Mouse (Mus musculus) liver, adult 2 months (tissue): ENCODE measurements around the gene Dstyk.

Experiments used
- CTCF ChIP-seq: fragments of 200-500 bp; IDR thresholded peaks from 2 replicates; pipeline ENCODE4 v1.5.1; 2011; ENCODE audit warnings: low read depth, low read length, control low read depth
- POLR2A ChIP-seq: fragments of 200-500 bp; IDR thresholded peaks from 2 replicates; pipeline ENCODE4 v1.6.1; 2011; ENCODE audit warnings: low read length, control low read depth; ENCODE audit not compliant: insufficient read depth; ENCODE audit errors: extremely low read depth

- no peak for TF ChIP-seq CTCF
- TF ChIP-seq POLR2A, result no peak
Measured at GRCm38 (mm10) chr1:132434032-132434431, 16.7 kb downstream of the Dstyk start.
